Mouse (Mus musculus): ENCODE data around the gene Gm28557.
"Not testable (repeated sequence)": the region's sequence is repeated elsewhere in the genome, so short reads cannot be mapped to it uniquely, and the experiment has no call there.

Gene Gm28557

GRCm38 (mm10) chr13:67108194-67108820, at the start of gene Gm28557:
Gene Gm28557 (minus strand): TSS chr13:67108604.
- peak; percentile 30; the same call in 1 of the 2 replicates for TF ChIP-seq GATA4 (IDR thresholded peaks at IDR 0.05; ENCODE audit: insufficient replicate concordance, low read length)

GRCm38 (mm10) chr13:67128038-67128721, 19.8 kb upstream of the Gm28557 start:
- TF ChIP-seq GATA4 (IDR thresholded peaks at IDR 0.05; ENCODE audit: insufficient replicate concordance, low read length), result no peak

GRCm38 (mm10) chr13:67124460-67124859, 16.1 kb upstream of the Gm28557 start:
- no peak for TF ChIP-seq GATA4 (IDR thresholded peaks at IDR 0.05; ENCODE audit: insufficient replicate concordance, low read length)

- TF ChIP-seq GATA4 (IDR thresholded peaks at IDR 0.05; ENCODE audit: insufficient replicate concordance, low read length), result not testable (repeated sequence)
These were observed 13.0 kb upstream of the Gm28557 start, which contains the start of gene Zfp759 for GRCm38 (mm10) chr13:67121360-67121759. Gene Zfp759 (plus strand): TSS chr13:67121660.

- not testable (repeated sequence) for TF ChIP-seq GATA4 (IDR thresholded peaks at IDR 0.05; ENCODE audit: insufficient replicate concordance, low read length)
These were observed 7.8 kb upstream of the Gm28557 start, which contains the start of gene Rslcan18 for GRCm38 (mm10) chr13:67116163-67116562. Gene Rslcan18 (minus strand): TSS chr13:67116263.

- no peak for TF ChIP-seq GATA4 (IDR thresholded peaks at IDR 0.05; ENCODE audit: insufficient replicate concordance, low read length)
These were observed 4.9 kb upstream of the Gm28557 start for GRCm38 (mm10) chr13:67113287-67113686.

- TF ChIP-seq GATA4 (IDR thresholded peaks at IDR 0.05; ENCODE audit: insufficient replicate concordance, low read length), result no peak
These were observed 3.7 kb upstream of the Gm28557 start for GRCm38 (mm10) chr13:67112096-67112495.

- TF ChIP-seq GATA4 (IDR thresholded peaks at IDR 0.05; ENCODE audit: insufficient replicate concordance, low read length), result no peak
These were observed 410 bp upstream of the Gm28557 start for GRCm38 (mm10) chr13:67108821-67109206.

GRCm38 (mm10) chr13:67107681-67108080, 723 bp downstream of the Gm28557 start:
- no peak for TF ChIP-seq GATA4 (IDR thresholded peaks at IDR 0.05; ENCODE audit: insufficient replicate concordance, low read length)

- TF ChIP-seq GATA4 (IDR thresholded peaks at IDR 0.05; ENCODE audit: insufficient replicate concordance, low read length), result no peak
These were observed 10.5 kb downstream of the Gm28557 start, which contains the start of gene Zfp708 for GRCm38 (mm10) chr13:67097876-67098275. Gene Zfp708 (minus strand): TSS chr13:67097976.

- no peak for TF ChIP-seq GATA4 (IDR thresholded peaks at IDR 0.05; ENCODE audit: insufficient replicate concordance, low read length)
These were observed 18.2 kb downstream of the Gm28557 start for GRCm38 (mm10) chr13:67090154-67090553.

GRCm38 (mm10) chr13:67081946-67082345, 26.5 kb downstream of the Gm28557 start:
- no peak for TF ChIP-seq GATA4 (IDR thresholded peaks at IDR 0.05; ENCODE audit: insufficient replicate concordance, low read length)

GRCm38 (mm10) chr13:67081142-67081713, 27.2 kb downstream of the Gm28557 start:
- TF ChIP-seq GATA4 (IDR thresholded peaks at IDR 0.05; ENCODE audit: insufficient replicate concordance, low read length), result no peak

- TF ChIP-seq GATA4 (IDR thresholded peaks at IDR 0.05; ENCODE audit: insufficient replicate concordance, low read length), result no peak
These were observed 31.2 kb downstream of the Gm28557 start for GRCm38 (mm10) chr13:67077244-67077643.

- TF ChIP-seq GATA4 (IDR thresholded peaks at IDR 0.05; ENCODE audit: insufficient replicate concordance, low read length), result no peak
These were observed 35.6 kb downstream of the Gm28557 start for GRCm38 (mm10) chr13:67072786-67073185.

GRCm38 (mm10) chr13:67065386-67065785, 43.0 kb downstream of the Gm28557 start:
- TF ChIP-seq GATA4 (IDR thresholded peaks at IDR 0.05; ENCODE audit: insufficient replicate concordance, low read length), result no peak

All from liver, adult (tissue).